Mouse (Mus musculus) central nervous system, embryonic 11.5 days (tissue): Measurements from ENCODE around the gene Srsf7. TPM values are rescaled to one million over a fixed set of nuclear protein-coding genes. Genes with fewer than 3 reads are reported as not detected.

Experiments used
- polyA plus RNA-seq: library from polyadenylated mRNA; depleted of rRNA; stranded (reverse); fragments of >200 nt; gene quantifications from 2 replicates; pipeline ENCODE4 v1.2.3, GENCODE M21; 2012; rRNA removed

Gene Srsf7
- 567 and 647 TPM in 2 replicates for polyA plus RNA-seq

DNA sequence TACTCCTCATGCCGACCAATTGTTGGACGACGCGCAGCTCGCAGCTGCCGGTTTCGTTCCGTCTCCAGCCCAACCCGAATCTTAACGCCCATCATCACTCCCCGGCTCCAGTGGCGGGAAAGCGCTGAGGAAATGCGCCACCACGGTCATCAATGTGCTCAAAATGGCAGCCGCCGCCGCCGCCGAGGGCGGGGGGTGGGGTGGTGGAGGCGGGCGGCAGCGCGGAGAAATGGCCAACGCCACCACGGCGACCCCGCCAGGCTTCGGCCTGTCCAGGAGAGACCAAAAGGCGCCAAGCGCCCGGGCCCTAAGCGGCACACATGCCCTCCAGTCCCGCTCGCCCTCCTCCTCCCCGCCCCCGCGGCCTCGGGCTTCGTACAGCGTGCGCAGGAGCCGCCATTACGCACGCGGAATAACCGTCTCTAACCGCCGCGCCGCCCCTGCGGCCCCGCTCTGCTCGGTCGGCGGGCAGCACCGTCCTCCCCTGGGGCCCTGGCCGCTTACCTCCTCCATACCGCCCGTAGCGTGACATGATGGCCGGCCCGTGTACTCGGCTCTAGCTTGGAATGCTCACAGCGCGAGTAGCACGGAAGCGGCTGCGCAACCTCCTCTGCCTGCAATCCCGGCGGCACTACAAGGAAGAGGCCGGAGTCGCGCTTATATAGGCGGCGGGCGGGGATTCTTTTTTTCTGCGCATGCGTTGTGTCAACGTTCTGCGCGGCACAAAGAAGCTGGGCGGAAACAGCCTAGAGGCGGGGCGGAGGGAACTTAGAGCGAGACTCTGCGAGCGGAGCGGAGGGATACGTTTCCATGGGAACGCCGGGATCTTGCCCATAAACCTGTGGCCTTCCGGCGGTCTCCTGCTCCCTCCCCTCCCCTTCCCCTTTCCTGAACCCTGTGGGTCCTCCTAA lies at the start of gene Srsf7, which contains the start of gene Ttc39d:
Srsf7 (minus strand) TSS at position 637 of the 911 bp plus-strand sequence.
Ttc39d (plus strand) TSS at position 790 of the 911 bp plus-strand sequence.

DNA sequence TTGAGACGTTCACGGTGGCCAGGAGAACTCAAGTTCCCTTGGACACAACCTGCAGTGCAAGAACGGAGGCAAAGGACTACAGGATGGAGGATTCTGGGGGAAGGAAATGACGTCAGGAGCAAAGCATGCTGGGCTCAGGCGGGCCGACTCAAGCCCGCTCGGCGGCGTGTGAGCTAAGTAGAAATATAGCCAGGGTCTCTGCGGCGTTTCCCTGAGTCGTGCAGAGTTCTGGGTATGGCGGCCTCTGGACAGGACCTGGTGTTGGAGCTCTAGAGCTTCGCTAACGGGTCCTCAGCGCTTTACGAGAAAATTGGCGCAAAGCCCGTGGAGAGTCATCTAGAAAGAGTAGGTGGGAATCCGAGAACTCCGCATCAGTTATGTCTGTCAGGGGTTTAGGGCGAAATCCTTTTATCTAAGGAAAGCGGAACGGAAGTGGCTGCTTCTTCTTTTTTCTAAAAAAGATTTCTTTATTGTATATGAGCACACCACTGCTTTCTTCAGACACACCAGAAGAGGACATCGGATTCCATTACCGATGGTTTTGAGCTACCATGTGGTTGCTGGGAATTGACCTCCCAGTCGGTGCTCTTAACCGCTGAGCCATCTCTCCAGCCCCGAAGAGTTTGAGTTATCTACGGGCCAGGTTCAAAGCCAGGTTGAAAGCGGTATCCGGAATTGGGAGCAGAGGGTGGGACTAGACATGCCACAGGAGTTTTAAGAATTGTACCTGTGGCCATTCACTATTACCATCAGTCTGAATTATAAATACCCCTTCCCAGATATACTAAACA lies 17.4 kb upstream of the Srsf7 start, which contains the start of gene Gemin6:
Gemin6 (plus strand) TSS at position 116 of the 791 bp plus-strand sequence.

Other genes with a start within 250 kb of the Srsf7 start
- gene Hnrnpll, start 145.0 kb downstream of the Srsf7 start, polyA plus RNA-seq: 113 and 168 TPM in 2 replicates
- gene Galm, start 79.8 kb downstream of the Srsf7 start, polyA plus RNA-seq: 5.5 and 8.1 TPM in 2 replicates
- gene Ttc39d, start 153 bp upstream of the Srsf7 start, polyA plus RNA-seq: 0.06 and 0.10 TPM in 2 replicates
- 26.0 and 26.9 TPM in 2 replicates for gene Gemin6, start 17.1 kb upstream of the Srsf7 start, polyA plus RNA-seq
- gene Morn2, start 82.9 kb upstream of the Srsf7 start, polyA plus RNA-seq: 17.1 and 20.1 TPM in 2 replicates
- 38.0 and 39.4 TPM in 2 replicates for gene Dhx57, start 83.2 kb upstream of the Srsf7 start, polyA plus RNA-seq
- 0.63 and 1.1 TPM in 2 replicates for gene Arhgef33, start 100.1 kb upstream of the Srsf7 start, polyA plus RNA-seq
- gene Gm10190, start 166.2 kb upstream of the Srsf7 start, polyA plus RNA-seq: 0.28 and 0.72 TPM in 2 replicates